Comparison of ENCODE assay signal across 12 mouse cellular contexts in genomic region chr5:97099954-97100353, GRCm38 (mm10).
"Had no signal": no experiment of that assay in that cellular context is flagged by ENCODE, and none has a peak within 500 bp of the region (broad histone marks: within the 10 kb centered on the region; RNA-seq: fewer than 3 reads in every experiment).

No protein-coding gene starts in this region.

- DNase-seq: retina, postnatal 1 day; right cerebral cortex, adult 18-20 months; right cerebral cortex, postnatal 14 days; right cerebral cortex, postnatal 25 days; right cerebral cortex, postnatal 4 days; spleen, adult 18-20 months; thymus, adult 18-20 months; thymus, adult 2 months; thymus, postnatal 14 days; thymus, postnatal 25 days; thymus, postnatal 36 days; thymus, postnatal 4 days had no signal
